Mouse (Mus musculus) embryonic fibroblast, embryonic 13.5 days (primary cell): ENCODE results near the gene Fancg.

Source experiments
- CTCF ChIP-seq: IDR thresholded peaks from 2 replicates; pipeline ENCODE4 v1.5.1; 2011; ENCODE audit warnings: mild to moderate bottlenecking, control low read depth, low read length, moderate library complexity, borderline replicate concordance; ENCODE audit not compliant: insufficient read depth
- POLR2A ChIP-seq: IDR thresholded peaks from 2 replicates; pipeline ENCODE4 v1.6.1; 2011; ENCODE audit warnings: low read depth, mild to moderate bottlenecking, control low read depth, low read length, moderate library complexity

DNA sequence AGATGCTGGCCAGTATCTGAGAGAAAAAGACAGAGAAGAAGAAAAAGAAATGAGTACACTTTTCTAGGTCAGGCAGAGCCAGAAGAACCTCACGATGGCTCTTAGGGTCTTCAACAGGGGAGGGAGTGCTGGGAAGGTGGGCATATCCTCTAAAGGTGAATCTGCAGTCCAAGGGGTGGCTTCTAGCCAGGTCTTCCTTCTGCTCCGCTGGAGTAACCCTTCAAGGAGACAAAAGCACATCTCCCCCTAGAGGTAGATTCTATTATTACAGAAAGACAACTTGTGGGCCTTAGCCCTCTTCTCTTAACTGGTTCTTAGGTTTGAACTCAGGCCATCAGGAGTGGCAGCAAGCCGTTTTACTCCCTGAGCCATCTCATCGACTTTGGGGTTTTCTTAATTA is 42.3 kb upstream of the Fancg start:
- TF ChIP-seq CTCF, result no peak
- no peak for TF ChIP-seq POLR2A
